Comparison of ENCODE assay signal across 11 mouse cellular contexts in genomic region chr3:149115901-149116300, GRCm38 (mm10).
DNase-seq lines count a peak whose midpoint lies in the region; ATAC-seq and TF ChIP-seq lines count a peak whose summit lies in the region.
"Had no signal": no experiment of that assay in that cellular context is flagged by ENCODE, and none has a peak within 500 bp of the region (broad histone marks: within the 10 kb centered on the region; RNA-seq: fewer than 3 reads in every experiment).

No protein-coding gene starts in this region.

- no peak overlapping the region for H3K4me3 ChIP-seq in embryonic facial prominence, embryonic 14.5 days (ENCODE audit: low read depth, low read length)
- H3K4me3 ChIP-seq in embryonic facial prominence, embryonic 10.5 days = no peak overlapping the region
- no peak overlapping the region for H3K4me3 ChIP-seq in lung, embryonic 14.5 days (ENCODE audit: low read depth, low read length)
- H3K4me3 ChIP-seq in heart, embryonic 13.5 days = no peak overlapping the region
- H3K4me3 ChIP-seq in hindbrain, postnatal 0 days (ENCODE audit: low read length) = no peak overlapping the region
- H3K4me3 ChIP-seq: hindbrain, embryonic 10.5 days; midbrain, embryonic 15.5 days had no signal

- no peak for ATAC-seq in embryonic facial prominence, embryonic 14.5 days (ENCODE audit: low read depth)
- ATAC-seq in lung, embryonic 14.5 days (ENCODE audit: insufficient read depth) = no peak
- ATAC-seq in heart, embryonic 13.5 days (ENCODE audit: extremely low read depth, insufficient number of reproducible peaks, low FRiP score, low TSS enrichment) = no peak
- no peak for ATAC-seq in hindbrain, postnatal 0 days
- ATAC-seq: midbrain, embryonic 15.5 days had no signal

- no peaks in the 10 kb centered on the region for H3K36me3 ChIP-seq in embryonic facial prominence, embryonic 14.5 days (ENCODE audit: control insufficient read depth, insufficient read depth, low read length)
- H3K36me3 ChIP-seq in embryonic facial prominence, embryonic 10.5 days (replicated peaks) = no peaks in the 10 kb centered on the region
- no peaks in the 10 kb centered on the region for H3K36me3 ChIP-seq in lung, embryonic 14.5 days (ENCODE audit: insufficient read depth)
- no peaks in the 10 kb centered on the region for H3K36me3 ChIP-seq in heart, embryonic 13.5 days
- no peaks in the 10 kb centered on the region for H3K36me3 ChIP-seq in hindbrain, postnatal 0 days (ENCODE audit: insufficient read depth, low read length)
- H3K36me3 ChIP-seq: hindbrain, embryonic 10.5 days; midbrain, embryonic 15.5 days had no signal

- no peak overlapping the region for H3K4me2 ChIP-seq in embryonic facial prominence, embryonic 14.5 days (ENCODE audit: low read depth, low read length)
- no peak overlapping the region for H3K4me2 ChIP-seq in lung, embryonic 14.5 days
- H3K4me2 ChIP-seq in heart, embryonic 13.5 days = peak overlapping the region; percentile 40
- no peak overlapping the region for H3K4me2 ChIP-seq in hindbrain, postnatal 0 days (ENCODE audit: low read depth, low read length)
- H3K4me2 ChIP-seq: midbrain, embryonic 15.5 days had no signal

- no peak for TF ChIP-seq CTCF in lung, embryonic 14.5 days (IDR thresholded peaks at IDR 0.05; ENCODE audit: low read depth)
- no peak for TF ChIP-seq CTCF in hindbrain, postnatal 0 days (IDR thresholded peaks at IDR 0.05; ENCODE audit: low read depth)

- peaks cover 25% of the 10 kb centered on the region for H3K4me1 ChIP-seq in embryonic facial prominence, embryonic 14.5 days (ENCODE audit: control insufficient read depth, insufficient read depth, low read length)
- peaks cover 31% of the 10 kb centered on the region for H3K4me1 ChIP-seq in embryonic facial prominence, embryonic 10.5 days
- peaks cover 14% of the 10 kb centered on the region for H3K4me1 ChIP-seq in lung, embryonic 14.5 days (ENCODE audit: insufficient read depth)
- peaks cover 45% of the 10 kb centered on the region for H3K4me1 ChIP-seq in heart, embryonic 13.5 days
- H3K4me1 ChIP-seq in hindbrain, postnatal 0 days (ENCODE audit: insufficient read depth, low read length) = no peaks in the 10 kb centered on the region

- 70% methylated on average over 12 of the region's 12 CpGs for WGBS in embryonic facial prominence, embryonic 14.5 days
- WGBS in embryonic facial prominence, embryonic 10.5 days = 78% methylated on average over 12 of the region's 12 CpGs
- WGBS in lung, embryonic 14.5 days = 60% methylated on average over 12 of the region's 12 CpGs
- WGBS in heart, embryonic 13.5 days = 42% methylated on average over 12 of the region's 12 CpGs
- 78% methylated on average over 12 of the region's 12 CpGs for WGBS in hindbrain, postnatal 0 days

- peak; percentile 29 for DNase-seq in embryonic facial prominence, embryonic 14.5 days (ENCODE audit: low spot score)
- DNase-seq in embryonic facial prominence, embryonic 10.5 days (ENCODE audit: low spot score) = no peak
- DNase-seq in lung, embryonic 14.5 days = peak; percentile 23
- DNase-seq in lung, postnatal 25 days (ENCODE audit: low spot score) = no peak
- DNase-seq in skeletal muscle tissue, adult 2 months (ENCODE audit: low read depth, low spot score) = peak; percentile 17
- no peak for DNase-seq in hindbrain, postnatal 0 days (ENCODE audit: low spot score)
- no peak for DNase-seq in thymus, adult 18-20 months
- DNase-seq: right cerebral cortex, adult 18-20 months had no signal

- no peaks in the 10 kb centered on the region for H3K9me3 ChIP-seq in embryonic facial prominence, embryonic 14.5 days (ENCODE audit: control insufficient read depth, low read length)
- H3K9me3 ChIP-seq in embryonic facial prominence, embryonic 10.5 days = no peaks in the 10 kb centered on the region
- no peaks in the 10 kb centered on the region for H3K9me3 ChIP-seq in lung, embryonic 14.5 days (ENCODE audit: low read depth, low read length)
- no peaks in the 10 kb centered on the region for H3K9me3 ChIP-seq in heart, embryonic 13.5 days
- no peaks in the 10 kb centered on the region for H3K9me3 ChIP-seq in hindbrain, postnatal 0 days (ENCODE audit: low read length)
- H3K9me3 ChIP-seq: hindbrain, embryonic 10.5 days; midbrain, embryonic 15.5 days had no signal

- H3K27ac ChIP-seq in embryonic facial prominence, embryonic 14.5 days (replicated peaks; ENCODE audit: low read depth, low read length) = no peak overlapping the region
- H3K27ac ChIP-seq in embryonic facial prominence, embryonic 10.5 days (replicated peaks) = no peak overlapping the region
- no peak overlapping the region for H3K27ac ChIP-seq in lung, embryonic 14.5 days (ENCODE audit: low read depth)
- H3K27ac ChIP-seq in heart, embryonic 13.5 days (replicated peaks) = no peak overlapping the region
- H3K27ac ChIP-seq in hindbrain, postnatal 0 days = no peak overlapping the region
- H3K27ac ChIP-seq: hindbrain, embryonic 10.5 days; midbrain, embryonic 15.5 days had no signal

- no peaks in the 10 kb centered on the region for H3K27me3 ChIP-seq in embryonic facial prominence, embryonic 14.5 days (replicated peaks; ENCODE audit: control insufficient read depth, insufficient read depth, low read length)
- H3K27me3 ChIP-seq in embryonic facial prominence, embryonic 10.5 days (replicated peaks; ENCODE audit: low read depth, poor library complexity, severe bottlenecking) = no peaks in the 10 kb centered on the region
- H3K27me3 ChIP-seq in lung, embryonic 14.5 days (ENCODE audit: insufficient read depth, low read length) = no peaks in the 10 kb centered on the region
- peaks cover 15% of the 10 kb centered on the region for H3K27me3 ChIP-seq in heart, embryonic 13.5 days (replicated peaks)
- no peaks in the 10 kb centered on the region for H3K27me3 ChIP-seq in hindbrain, postnatal 0 days (ENCODE audit: insufficient read depth, low read length)
- H3K27me3 ChIP-seq: midbrain, embryonic 15.5 days had no signal

- no peak overlapping the region for H3K9ac ChIP-seq in embryonic facial prominence, embryonic 14.5 days (ENCODE audit: low read depth, low read length)
- H3K9ac ChIP-seq in lung, embryonic 14.5 days = no peak overlapping the region
- H3K9ac ChIP-seq in heart, embryonic 13.5 days = no peak overlapping the region
- no peak overlapping the region for H3K9ac ChIP-seq in hindbrain, postnatal 0 days (replicated peaks; ENCODE audit: low read length)
- H3K9ac ChIP-seq: midbrain, embryonic 15.5 days had no signal

Comparison
In these comparisons a context has a peak if more than half of its experiments do, and no peak if none do; other contexts are left out.
1. DNase-seq: peak in embryonic facial prominence, embryonic 14.5 days (single experiment), lung, embryonic 14.5 days (single experiment) and skeletal muscle tissue, adult 2 months (single experiment); none in embryonic facial prominence, embryonic 10.5 days (single experiment), lung, postnatal 25 days (single experiment), hindbrain, postnatal 0 days (single experiment) and thymus, adult 18-20 months (0 of 2).